Mouse (Mus musculus): ENCODE data around the gene Cfl1.

- TF ChIP-seq POLR2A (IDR thresholded peaks at IDR 0.05; ENCODE audit: low read depth, low read length) (no peak), CTCF (conservative IDR thresholded peaks at IDR 0.05 in 1 of 2, IDR thresholded peaks at IDR 0.05 in 1 of 2; ENCODE audit: low read depth in 2 of 2, low read length in 2 of 2) (no peak), RCOR1 (conservative IDR thresholded peaks at IDR 0.05; ENCODE audit: low read depth, low read length) (no peak), USF1 (IDR thresholded peaks at IDR 0.05; ENCODE audit: low read depth, low read length) (no peak), NELFE (IDR thresholded peaks at IDR 0.05; ENCODE audit: low read depth, low read length) (no peak), POLR2AphosphoS2 (IDR thresholded peaks at IDR 0.05; ENCODE audit: low read depth, low read length) (no peak), E2F4 (IDR thresholded peaks at IDR 0.05; ENCODE audit: insufficient replicate concordance, low read depth, low read length) (no peak), CHD1 (IDR thresholded peaks at IDR 0.05; ENCODE audit: low read depth, low read length) (no peak), ZKSCAN1 (IDR thresholded peaks at IDR 0.05; ENCODE audit: borderline replicate concordance, low read depth, low read length) (no peak), SMC3 (IDR thresholded peaks at IDR 0.05; ENCODE audit: low read depth, low read length) (no peak), USF2 (conservative IDR thresholded peaks at IDR 0.05; ENCODE audit: low read depth, low read length) (no peak), ZMIZ1 (IDR thresholded peaks at IDR 0.05; ENCODE audit: low read depth, low read length) (no peak), KAT2A (IDR thresholded peaks at IDR 0.05; ENCODE audit: insufficient replicate concordance, low read length) (no peak)
Measured at GRCm38 (mm10) chr19:5475069-5475714, 15.1 kb upstream of the Cfl1 start.
